ENCODE assay signal across 8 mouse cellular contexts in genomic region chr11:59192059-59192386, GRCm38 (mm10). TPM values are rescaled to one million over a fixed set of nuclear protein-coding genes. Genes with fewer than 3 reads are reported as not detected.
DNase-seq lines count a peak whose midpoint lies in the region; ATAC-seq and TF ChIP-seq lines count a peak whose summit lies in the region.

Gene Guk1 (minus strand): TSS chr11:59192212.

- DNase-seq in lung, embryonic 14.5 days, result no peak
- no peak for DNase-seq in lung, adult 18-20 months
- DNase-seq in heart, adult 8-10 months (ENCODE audit: low spot score), result no peak
- DNase-seq in layer of hippocampus, postnatal 25 days (ENCODE audit: extremely low spot score in 1 of 2, low spot score in 1 of 2), result no peak
- no peak for DNase-seq in urinary bladder, postnatal 10 days (ENCODE audit: low spot score)
- no peak for DNase-seq in cerebellum, postnatal 36 days

- H3K4me3 ChIP-seq in lung, embryonic 14.5 days (ENCODE audit: low read depth, low read length), result peak within 1 kb of the TSS; percentile 66
- H3K4me3 ChIP-seq in brown adipose tissue, adult 24 weeks (ENCODE audit: insufficient read depth, low read depth, low read length), result peak within 1 kb of the TSS; percentile 91
- H3K4me3 ChIP-seq in midbrain, embryonic 15.5 days, result peak within 1 kb of the TSS; percentile 82

- H3K27me3 ChIP-seq in lung, embryonic 14.5 days (ENCODE audit: insufficient read depth, low read length), result no peaks in the 10 kb centered on the region
- H3K27me3 ChIP-seq in midbrain, embryonic 15.5 days (replicated peaks), result no peaks in the 10 kb centered on the region

- H3K36me3 ChIP-seq in lung, embryonic 14.5 days (ENCODE audit: insufficient read depth), result no peaks in the 10 kb centered on the region
- H3K36me3 ChIP-seq in midbrain, embryonic 15.5 days (replicated peaks), result no peaks in the 10 kb centered on the region

- ATAC-seq in lung, embryonic 14.5 days (ENCODE audit: insufficient read depth), result peak; percentile 26; the same call in 1 of the 2 replicates
- peak; percentile 38 for ATAC-seq in midbrain, embryonic 15.5 days (replicated peaks)

- H3K4me2 ChIP-seq in lung, embryonic 14.5 days, result peak within 1 kb of the TSS; percentile 83
- peak within 1 kb of the TSS; percentile 77 for H3K4me2 ChIP-seq in midbrain, embryonic 15.5 days

- H3K9me3 ChIP-seq in lung, embryonic 14.5 days (ENCODE audit: low read depth, low read length), result no peaks in the 10 kb centered on the region
- H3K9me3 ChIP-seq in midbrain, embryonic 15.5 days, result no peaks in the 10 kb centered on the region

- 4% methylated on average over 16 of the region's 16 CpGs for WGBS in lung, embryonic 14.5 days
- 5% methylated on average over 16 of the region's 16 CpGs for WGBS in midbrain, embryonic 15.5 days

- peaks cover 6% of the 10 kb centered on the region; the same call in 1 of the 2 replicates for H3K4me1 ChIP-seq in lung, embryonic 14.5 days (ENCODE audit: insufficient read depth)
- H3K4me1 ChIP-seq in brown adipose tissue, adult 24 weeks (ENCODE audit: control insufficient read depth, insufficient read depth, insufficient read length, low read length), result no peaks in the 10 kb centered on the region; the same call in 1 of the 2 replicates
- H3K4me1 ChIP-seq in midbrain, embryonic 15.5 days, result peaks cover 29% of the 10 kb centered on the region

- TF ChIP-seq CTCF in lung, embryonic 14.5 days (IDR thresholded peaks at IDR 0.05; ENCODE audit: low read depth), result no peak

- peak within 1 kb of the TSS; percentile 94 for H3K27ac ChIP-seq in lung, embryonic 14.5 days (ENCODE audit: low read depth)
- H3K27ac ChIP-seq in brown adipose tissue, adult 24 weeks (replicated peaks; ENCODE audit: low read depth, low read length), result peak within 1 kb of the TSS; percentile 84
- peak within 1 kb of the TSS; percentile 93 for H3K27ac ChIP-seq in midbrain, embryonic 15.5 days

- H3K9ac ChIP-seq in lung, embryonic 14.5 days, result peak within 1 kb of the TSS; percentile 76
- H3K9ac ChIP-seq in midbrain, embryonic 15.5 days, result peak within 1 kb of the TSS; percentile 80

RNA-seq across cellular contexts. Expression of gene Guk1, which starts in this region (rescaled TPM):
- polyA plus RNA-seq in lung, embryonic 14.5 days (2014; fragmentation: Nextera tagmentation; extraction: Ambion mirVana), result 140 and 141 TPM in 2 replicates
- 89.3 and 122 TPM in 2 replicates for polyA plus RNA-seq in brown adipose tissue, adult 24 weeks (2012; ENCODE audit: insufficient read depth, insufficient read length, missing spikeins)
- total RNA-seq in heart, adult 8-10 months (2022), result 100 to 1,000 TPM; 112 to 142 (median 128) TPM
- 100 to 1,000 TPM; 138 to 146 TPM for total RNA-seq in layer of hippocampus, postnatal 25 days (2021)
- 232 and 257 TPM in 2 replicates for polyA plus RNA-seq in midbrain, embryonic 15.5 days (2015; fragmentation: Nextera tagmentation; extraction: Ambion mirVana)
